Mouse (Mus musculus): ENCODE measurements around the gene Nrde2. TPM values are rescaled to one million over a fixed set of nuclear protein-coding genes. Genes with fewer than 3 reads are reported as not detected.

Nrde2 gene
- polyA plus RNA-seq, 1 experiment = 14.8 TPM

- 93% methylated on average over 7 of the region's 7 CpGs for WGBS
- H3K4me3 ChIP-seq (replicated peaks; ENCODE audit: insufficient read depth, low read depth, low read length) = no peak overlapping the region
- TF ChIP-seq CTCF (IDR thresholded peaks at IDR 0.05; ENCODE audit: borderline replicate concordance, insufficient read depth, low read depth, low read length) = no peak
- TF ChIP-seq POLR2A (IDR thresholded peaks at IDR 0.05; ENCODE audit: borderline replicate concordance, insufficient read depth, low read length) = no peak
- no peaks in the 10 kb centered on the region for H3K4me1 ChIP-seq (ENCODE audit: control insufficient read depth, insufficient read depth, low read length)
- no peak for DNase-seq
- no peak overlapping the region for H3K27ac ChIP-seq (ENCODE audit: insufficient read depth, low read length)
- no peaks in the 10 kb centered on the region for H3K27me3 ChIP-seq (ENCODE audit: control insufficient read depth, insufficient read depth, low read length)
Observed at GRCm38 (mm10) chr12:100152466-100152865, 7.0 kb downstream of the Nrde2 start.

- no peaks in the 10 kb centered on the region for H3K4me1 ChIP-seq (ENCODE audit: control insufficient read depth, insufficient read depth, low read length)
- WGBS = 66% methylated on average over 5 of the region's 5 CpGs
- H3K4me3 ChIP-seq (replicated peaks; ENCODE audit: insufficient read depth, low read depth, low read length) = no peak overlapping the region
- H3K27me3 ChIP-seq (ENCODE audit: control insufficient read depth, insufficient read depth, low read length) = no peaks in the 10 kb centered on the region
- H3K27ac ChIP-seq (ENCODE audit: insufficient read depth, low read length) = no peak overlapping the region
- DNase-seq = no peak
- TF ChIP-seq POLR2A (IDR thresholded peaks at IDR 0.05; ENCODE audit: borderline replicate concordance, insufficient read depth, low read length) = no peak
- TF ChIP-seq CTCF (IDR thresholded peaks at IDR 0.05; ENCODE audit: borderline replicate concordance, insufficient read depth, low read depth, low read length) = no peak
Observed at GRCm38 (mm10) chr12:100144269-100144668, 15.2 kb downstream of the Nrde2 start.

- no peak for TF ChIP-seq POLR2A (IDR thresholded peaks at IDR 0.05; ENCODE audit: borderline replicate concordance, insufficient read depth, low read length)
- TF ChIP-seq CTCF (IDR thresholded peaks at IDR 0.05; ENCODE audit: borderline replicate concordance, insufficient read depth, low read depth, low read length) = no peak
- no peak overlapping the region for H3K27ac ChIP-seq (ENCODE audit: insufficient read depth, low read length)
- H3K4me3 ChIP-seq (replicated peaks; ENCODE audit: insufficient read depth, low read depth, low read length) = no peak overlapping the region
- no peaks in the 10 kb centered on the region for H3K4me1 ChIP-seq (ENCODE audit: control insufficient read depth, insufficient read depth, low read length)
- 96% methylated on average over 9 of the region's 9 CpGs for WGBS
- no peaks in the 10 kb centered on the region for H3K27me3 ChIP-seq (ENCODE audit: control insufficient read depth, insufficient read depth, low read length)
- no peak for DNase-seq
Observed at GRCm38 (mm10) chr12:100143737-100144136, 15.7 kb downstream of the Nrde2 start.

GRCm38 (mm10) chr12:100142848-100143523 is 16.5 kb downstream of the Nrde2 start:
- no peak for TF ChIP-seq CTCF (IDR thresholded peaks at IDR 0.05; ENCODE audit: borderline replicate concordance, insufficient read depth, low read depth, low read length)
- TF ChIP-seq POLR2A (IDR thresholded peaks at IDR 0.05; ENCODE audit: borderline replicate concordance, insufficient read depth, low read length) = no peak
- H3K4me1 ChIP-seq (ENCODE audit: control insufficient read depth, insufficient read depth, low read length) = no peaks in the 10 kb centered on the region
- no peak overlapping the region for H3K4me3 ChIP-seq (replicated peaks; ENCODE audit: insufficient read depth, low read depth, low read length)
- WGBS = 92% methylated on average over 11 of the region's 11 CpGs
- no peak for DNase-seq
- H3K27me3 ChIP-seq (ENCODE audit: control insufficient read depth, insufficient read depth, low read length) = no peaks in the 10 kb centered on the region
- H3K27ac ChIP-seq (ENCODE audit: insufficient read depth, low read length) = no peak overlapping the region

- Histone ChIP-seq H3K27me3 (ENCODE audit: control insufficient read depth, insufficient read depth, low read length) (no peaks in the 10 kb centered on the region), H3K4me3 (replicated peaks; ENCODE audit: insufficient read depth, low read depth, low read length) (no peak overlapping the region), H3K27ac (ENCODE audit: insufficient read depth, low read length) (no peak overlapping the region), H3K4me1 (ENCODE audit: control insufficient read depth, insufficient read depth, low read length) (peaks cover 11% of the 10 kb centered on the region)
- DNase-seq = no peak
- 73% methylated on average over 3 of the region's 3 CpGs for WGBS
- TF ChIP-seq CTCF (IDR thresholded peaks at IDR 0.05; ENCODE audit: borderline replicate concordance, insufficient read depth, low read depth, low read length) (no peak), POLR2A (IDR thresholded peaks at IDR 0.05; ENCODE audit: borderline replicate concordance, insufficient read depth, low read length) (no peak)
Observed at GRCm38 (mm10) chr12:100135117-100135516, 24.3 kb downstream of the Nrde2 start.

GRCm38 (mm10) chr12:100134395-100134936 is 25.0 kb downstream of the Nrde2 start:
- WGBS = 36% methylated on average over 11 of the region's 11 CpGs
- H3K27ac ChIP-seq (ENCODE audit: insufficient read depth, low read length) = no peak overlapping the region
- no peak overlapping the region for H3K4me3 ChIP-seq (replicated peaks; ENCODE audit: insufficient read depth, low read depth, low read length)
- H3K4me1 ChIP-seq (ENCODE audit: control insufficient read depth, insufficient read depth, low read length) = peaks cover 11% of the 10 kb centered on the region
- peak in 1 of 2 experiments; percentile 56 for DNase-seq
- no peak for TF ChIP-seq POLR2A (IDR thresholded peaks at IDR 0.05; ENCODE audit: borderline replicate concordance, insufficient read depth, low read length)
- no peak for TF ChIP-seq CTCF (IDR thresholded peaks at IDR 0.05; ENCODE audit: borderline replicate concordance, insufficient read depth, low read depth, low read length)
- H3K27me3 ChIP-seq (ENCODE audit: control insufficient read depth, insufficient read depth, low read length) = no peaks in the 10 kb centered on the region

GRCm38 (mm10) chr12:100131655-100132054 is 27.8 kb downstream of the Nrde2 start:
- DNase-seq = peak; percentile 67 to 80
- no peak overlapping the region for H3K27ac ChIP-seq (ENCODE audit: insufficient read depth, low read length)
- peaks cover 21% of the 10 kb centered on the region for H3K4me1 ChIP-seq (ENCODE audit: control insufficient read depth, insufficient read depth, low read length)
- TF ChIP-seq CTCF (IDR thresholded peaks at IDR 0.05; ENCODE audit: borderline replicate concordance, insufficient read depth, low read depth, low read length) = peak; percentile 79
- no peak for TF ChIP-seq POLR2A (IDR thresholded peaks at IDR 0.05; ENCODE audit: borderline replicate concordance, insufficient read depth, low read length)
- no peak overlapping the region for H3K4me3 ChIP-seq (replicated peaks; ENCODE audit: insufficient read depth, low read depth, low read length)
- 8% methylated on average over 8 of the region's 8 CpGs for WGBS
- H3K27me3 ChIP-seq (ENCODE audit: control insufficient read depth, insufficient read depth, low read length) = no peaks in the 10 kb centered on the region

GRCm38 (mm10) chr12:100131167-100131566 is 28.3 kb downstream of the Nrde2 start:
- no peak for DNase-seq
- Histone ChIP-seq H3K4me1 (ENCODE audit: control insufficient read depth, insufficient read depth, low read length) (peaks cover 21% of the 10 kb centered on the region), H3K27me3 (ENCODE audit: control insufficient read depth, insufficient read depth, low read length) (no peaks in the 10 kb centered on the region), H3K4me3 (replicated peaks; ENCODE audit: insufficient read depth, low read depth, low read length) (no peak overlapping the region), H3K27ac (ENCODE audit: insufficient read depth, low read length) (no peak overlapping the region)
- TF ChIP-seq CTCF (IDR thresholded peaks at IDR 0.05; ENCODE audit: borderline replicate concordance, insufficient read depth, low read depth, low read length) = no peak
- no peak for TF ChIP-seq POLR2A (IDR thresholded peaks at IDR 0.05; ENCODE audit: borderline replicate concordance, insufficient read depth, low read length)
- 82% methylated on average over 9 of the region's 9 CpGs for WGBS

Measured in cerebellum, adult 2 months (tissue).